Mouse (Mus musculus): ENCODE measurements around the gene Psen1. TPM values are rescaled to one million over a fixed set of nuclear protein-coding genes. Genes with fewer than 3 reads are reported as not detected.

The Psen1 gene
- total and polyA plus RNA-seq, 3 experiments: 28.4 to 61.1 (median 45.8) TPM

GRCm38 (mm10) chr12:83726510-83727308 lies 38.8 kb downstream of the Psen1 start:
- H3K9me3 ChIP-seq (replicated peaks; ENCODE audit: low read length): no peaks in the 10 kb centered on the region
- H3K9ac ChIP-seq (ENCODE audit: insufficient read depth, low read depth): no peak overlapping the region
- H3K27me3 ChIP-seq (replicated peaks): no peaks in the 10 kb centered on the region
- H3K79me2 ChIP-seq (replicated peaks; ENCODE audit: control insufficient read depth, extremely low read depth, insufficient read depth, poor library complexity, severe bottlenecking): no peaks in the 10 kb centered on the region
- in situ Hi-C loops (cut with MboI; ENCODE audit: low pct_ligation_motif_present, low pct_unique_long_range_greater_than_20kb, low sequenced_read_pairs) (no loop called here), dilution Hi-C loops (cut with MboI; ENCODE audit: extremely low pct_ligation_motif_present, extremely low pct_unique_long_range_greater_than_20kb, low sequenced_read_pairs) (no loop called here)
- H3K4me2 ChIP-seq (ENCODE audit: insufficient read depth, low read depth, poor library complexity, severe bottlenecking): no peak overlapping the region
- H3K4me3 ChIP-seq (replicated peaks in 1 of 3; ENCODE audit: low read depth in 2 of 3, low read length in 2 of 3, poor library complexity in 1 of 3): no peak overlapping the region
- H3K4me1 ChIP-seq (ENCODE audit: control insufficient read depth in 1 of 2, insufficient read depth in 2 of 2): peaks cover 6 to 38% of the 10 kb centered on the region in 2 experiments; a peak in 3 of 4 replicates
- peak; percentile 51; the same call in 1 of the 2 replicates for TF ChIP-seq ETS1 (conservative IDR thresholded peaks at IDR 0.05; ENCODE audit: low read depth, low read length)
- peak; percentile 91 for TF ChIP-seq MEF2A (IDR thresholded peaks at IDR 0.05; ENCODE audit: borderline replicate concordance, low read depth, low read length)
- no peak for TF ChIP-seq MXI1 (IDR thresholded peaks at IDR 0.05; ENCODE audit: low read depth, low read length)
- no peak overlapping the region for H3K27ac ChIP-seq (ENCODE audit: insufficient read depth, low read depth)
- DNase-seq (ENCODE audit: extremely low read depth): peak; percentile 33
- peaks cover 62 to 89% of the 10 kb centered on the region in 2 experiments for H3K36me3 ChIP-seq (replicated peaks in 1 of 2; ENCODE audit: control insufficient read depth in 1 of 2, insufficient read depth in 1 of 2, low read length in 1 of 2)

GRCm38 (mm10) chr12:83732225-83732624 lies 44.3 kb downstream of the Psen1 start:
- Histone ChIP-seq H3K4me1 (ENCODE audit: control insufficient read depth in 1 of 2, insufficient read depth in 2 of 2) (peaks cover 0 to 6% of the 10 kb centered on the region in 2 experiments; a peak in 2 of 4 replicates), H3K4me2 (ENCODE audit: insufficient read depth, low read depth, poor library complexity, severe bottlenecking) (no peak overlapping the region), H3K36me3 (replicated peaks in 1 of 2; ENCODE audit: control insufficient read depth in 1 of 2, insufficient read depth in 1 of 2, low read length in 1 of 2) (peaks cover 65 to 95% of the 10 kb centered on the region in 2 experiments), H3K9ac (ENCODE audit: insufficient read depth, low read depth) (no peak overlapping the region), H3K27me3 (replicated peaks) (no peaks in the 10 kb centered on the region), H3K27ac (ENCODE audit: insufficient read depth, low read depth) (no peak overlapping the region), H3K79me2 (replicated peaks; ENCODE audit: control insufficient read depth, extremely low read depth, insufficient read depth, poor library complexity, severe bottlenecking) (no peaks in the 10 kb centered on the region), H3K9me3 (replicated peaks; ENCODE audit: low read length) (no peaks in the 10 kb centered on the region), H3K4me3 (replicated peaks in 1 of 3; ENCODE audit: low read depth in 2 of 3, low read length in 2 of 3, poor library complexity in 1 of 3) (no peak overlapping the region)
- in situ Hi-C loops (cut with MboI; ENCODE audit: low pct_ligation_motif_present, low pct_unique_long_range_greater_than_20kb, low sequenced_read_pairs): no loop called here
- TF ChIP-seq TCF12 (IDR thresholded peaks at IDR 0.05; ENCODE audit: low read depth, low read length) (no peak), UBTF (IDR thresholded peaks at IDR 0.05; ENCODE audit: low read depth, low read length) (no peak), ZKSCAN1 (IDR thresholded peaks at IDR 0.05; ENCODE audit: borderline replicate concordance, low read depth, low read length) (no peak), USF1 (IDR thresholded peaks at IDR 0.05; ENCODE audit: low read depth, low read length) (no peak), IRF4 (IDR thresholded peaks at IDR 0.05; ENCODE audit: low read depth, low read length) (no peak), ZNF384 (IDR thresholded peaks at IDR 0.05; ENCODE audit: low read depth, low read length) (no peak), MXI1 (IDR thresholded peaks at IDR 0.05; ENCODE audit: low read depth, low read length) (no peak), TBP (conservative IDR thresholded peaks at IDR 0.05; ENCODE audit: low read depth, low read length) (no peak), SMC3 (IDR thresholded peaks at IDR 0.05; ENCODE audit: low read depth, low read length) (no peak), ELF1 (IDR thresholded peaks at IDR 0.05; ENCODE audit: low read depth, low read length) (no peak), HCFC1 (IDR thresholded peaks at IDR 0.05; ENCODE audit: low read depth, low read length) (no peak), POLR2AphosphoS2 (IDR thresholded peaks at IDR 0.05; ENCODE audit: low read depth, low read length) (no peak), MAX (IDR thresholded peaks at IDR 0.05; ENCODE audit: low read length) (no peak), MAFK (IDR thresholded peaks at IDR 0.05; ENCODE audit: insufficient replicate concordance, low read length) (no peak), RCOR1 (conservative IDR thresholded peaks at IDR 0.05; ENCODE audit: low read depth, low read length) (no peak), GABPA (IDR thresholded peaks at IDR 0.05; ENCODE audit: insufficient replicate concordance, low read depth, low read length) (no peak)
- no peak for DNase-seq (ENCODE audit: extremely low read depth)
- dilution Hi-C loops (cut with MboI; ENCODE audit: extremely low pct_ligation_motif_present, extremely low pct_unique_long_range_greater_than_20kb, low sequenced_read_pairs): no loop called here

Data from CH12.LX (cell line).